Mouse (Mus musculus): ENCODE results near the gene Acer3. TPM values are rescaled to one million over a fixed set of nuclear protein-coding genes. Genes with fewer than 3 reads are reported as not detected.

Gene Acer3
- total and polyA plus RNA-seq, 2 experiments from 2014 or later = 12.1 to 14.1 TPM

DNA sequence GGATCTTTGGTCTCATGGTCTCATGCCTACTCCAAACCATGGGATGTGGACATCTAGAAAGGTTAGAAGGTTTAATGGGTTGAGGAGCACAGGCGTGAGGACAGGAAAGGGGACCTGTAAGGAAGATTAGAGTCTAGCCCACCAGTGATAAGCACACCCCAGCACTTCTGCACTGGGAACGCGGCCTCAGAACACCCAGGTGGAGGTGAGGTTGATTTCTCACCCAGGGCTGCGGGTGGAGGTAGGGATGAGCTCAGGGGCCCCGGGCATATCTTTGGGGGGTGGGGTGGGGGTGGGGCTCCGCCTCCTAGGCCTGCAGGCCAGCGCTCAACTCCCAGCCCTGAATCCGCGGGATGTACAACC lies 143.5 kb downstream of the Acer3 start:
- ATAC-seq (no peak), DNase-seq (no peak)
- Histone ChIP-seq H3K4me2 (ENCODE audit: low read depth) (peak overlapping the region; percentile 71), H3K36me3 (ENCODE audit: insufficient read depth) (no peaks in the 10 kb centered on the region), H3K4me1 (ENCODE audit: insufficient read depth) (peaks cover 12% of the 10 kb centered on the region; the same call in 1 of the 2 replicates), H3K27me3 (ENCODE audit: insufficient read depth, low read length) (no peaks in the 10 kb centered on the region), H3K9me3 (ENCODE audit: low read length) (no peaks in the 10 kb centered on the region), H3K4me3 (ENCODE audit: low read depth, low read length) (peak overlapping the region; percentile 73), H3K9ac (peak overlapping the region; percentile 80), H3K27ac (ENCODE audit: low read depth, low read length) (peak overlapping the region; percentile 35; the same call in 1 of the 2 replicates)
- TF ChIP-seq CTCF (IDR thresholded peaks at IDR 0.05; ENCODE audit: low read depth) = no peak
- 10% methylated on average over 9 of the region's 9 CpGs for WGBS

DNA sequence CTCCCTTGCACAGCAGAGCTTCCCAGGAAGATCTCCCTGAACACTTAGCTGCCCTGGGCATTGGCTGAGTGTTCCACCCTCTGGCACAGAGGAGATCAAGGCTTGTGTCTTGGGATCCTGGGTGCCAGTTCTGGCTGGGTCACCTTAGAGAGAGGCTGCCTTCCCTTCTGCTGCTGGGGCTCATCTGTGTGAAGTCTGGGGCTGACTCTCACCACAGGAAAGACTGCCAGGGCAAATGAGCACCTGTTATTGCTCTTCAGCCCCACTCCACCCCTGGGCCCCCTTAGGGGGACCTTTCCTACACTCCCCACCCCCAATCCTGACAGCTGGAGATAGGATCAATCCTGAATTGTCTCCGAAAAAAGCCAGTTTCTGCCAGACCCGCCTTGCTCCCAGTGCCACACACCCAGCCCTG lies 143.9 kb downstream of the Acer3 start:
- WGBS = 58% methylated on average over 2 of the region's 2 CpGs
- H3K4me1 ChIP-seq (ENCODE audit: insufficient read depth) = peaks cover 12% of the 10 kb centered on the region; the same call in 1 of the 2 replicates
- ATAC-seq (no peak), DNase-seq (no peak)
- no peaks in the 10 kb centered on the region for H3K9me3 ChIP-seq (ENCODE audit: low read length)
- H3K4me3 ChIP-seq (ENCODE audit: low read depth, low read length) = peak overlapping the region; percentile 73
- peak overlapping the region; percentile 80 for H3K9ac ChIP-seq
- H3K27me3 ChIP-seq (ENCODE audit: insufficient read depth, low read length) = no peaks in the 10 kb centered on the region
- peak overlapping the region; percentile 71 for H3K4me2 ChIP-seq (ENCODE audit: low read depth)
- TF ChIP-seq CTCF (IDR thresholded peaks at IDR 0.05; ENCODE audit: low read depth) = no peak
- H3K36me3 ChIP-seq (ENCODE audit: insufficient read depth) = no peaks in the 10 kb centered on the region
- H3K27ac ChIP-seq (ENCODE audit: low read depth, low read length) = no peak overlapping the region

DNA sequence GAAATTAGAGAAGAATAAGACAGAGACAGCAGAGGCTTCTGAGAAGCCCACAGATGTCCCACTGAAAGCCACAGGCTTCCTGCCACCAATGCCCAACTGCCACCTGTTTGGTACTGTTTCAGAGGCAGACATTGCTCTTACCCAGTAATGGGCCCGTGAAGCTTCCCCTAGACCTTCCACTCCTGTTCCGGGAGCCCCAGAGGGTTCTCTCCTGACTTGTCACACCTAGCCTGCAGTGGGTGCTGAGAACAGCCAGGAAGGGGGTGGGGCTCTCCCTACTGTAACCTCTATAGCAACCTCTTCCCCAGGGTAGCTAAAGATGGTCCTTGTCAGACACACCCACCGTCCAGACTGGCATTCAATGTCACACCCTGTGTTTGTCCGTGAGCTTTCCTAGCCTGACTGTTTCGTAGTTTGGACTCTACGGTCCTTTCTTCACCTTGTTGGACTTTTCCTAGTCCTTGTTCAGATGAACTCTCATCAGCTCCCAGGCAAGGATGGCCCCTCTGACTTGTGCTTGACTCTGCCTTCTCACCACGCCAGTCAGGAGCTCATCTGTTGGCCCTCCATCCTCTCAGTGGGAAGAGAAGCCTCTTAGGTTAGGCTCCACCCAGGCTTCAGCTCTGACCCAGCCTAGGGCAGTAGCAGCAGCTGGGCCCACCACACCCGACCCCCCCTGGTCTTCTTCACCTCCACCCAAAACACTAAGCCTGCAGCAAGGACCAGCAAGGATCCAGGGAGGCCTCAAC lies 144.5 kb downstream of the Acer3 start:
- H3K4me1 ChIP-seq (ENCODE audit: insufficient read depth) = peaks cover 12% of the 10 kb centered on the region; the same call in 1 of the 2 replicates
- H3K4me3 ChIP-seq (ENCODE audit: low read depth, low read length) = no peak overlapping the region
- WGBS = 75% methylated on average over 8 of the region's 8 CpGs
- TF ChIP-seq CTCF (IDR thresholded peaks at IDR 0.05; ENCODE audit: low read depth) = no peak
- peak overlapping the region; percentile 80; the same call in 1 of the 2 replicates for H3K9ac ChIP-seq
- H3K4me2 ChIP-seq (ENCODE audit: low read depth) = peak overlapping the region; percentile 71
- no peaks in the 10 kb centered on the region for H3K9me3 ChIP-seq (ENCODE audit: low read length)
- no peaks in the 10 kb centered on the region for H3K36me3 ChIP-seq (ENCODE audit: insufficient read depth)
- no peak overlapping the region for H3K27ac ChIP-seq (ENCODE audit: low read depth, low read length)
- no peak for DNase-seq
- H3K27me3 ChIP-seq (ENCODE audit: insufficient read depth, low read length) = no peaks in the 10 kb centered on the region
- no peak for ATAC-seq

DNA sequence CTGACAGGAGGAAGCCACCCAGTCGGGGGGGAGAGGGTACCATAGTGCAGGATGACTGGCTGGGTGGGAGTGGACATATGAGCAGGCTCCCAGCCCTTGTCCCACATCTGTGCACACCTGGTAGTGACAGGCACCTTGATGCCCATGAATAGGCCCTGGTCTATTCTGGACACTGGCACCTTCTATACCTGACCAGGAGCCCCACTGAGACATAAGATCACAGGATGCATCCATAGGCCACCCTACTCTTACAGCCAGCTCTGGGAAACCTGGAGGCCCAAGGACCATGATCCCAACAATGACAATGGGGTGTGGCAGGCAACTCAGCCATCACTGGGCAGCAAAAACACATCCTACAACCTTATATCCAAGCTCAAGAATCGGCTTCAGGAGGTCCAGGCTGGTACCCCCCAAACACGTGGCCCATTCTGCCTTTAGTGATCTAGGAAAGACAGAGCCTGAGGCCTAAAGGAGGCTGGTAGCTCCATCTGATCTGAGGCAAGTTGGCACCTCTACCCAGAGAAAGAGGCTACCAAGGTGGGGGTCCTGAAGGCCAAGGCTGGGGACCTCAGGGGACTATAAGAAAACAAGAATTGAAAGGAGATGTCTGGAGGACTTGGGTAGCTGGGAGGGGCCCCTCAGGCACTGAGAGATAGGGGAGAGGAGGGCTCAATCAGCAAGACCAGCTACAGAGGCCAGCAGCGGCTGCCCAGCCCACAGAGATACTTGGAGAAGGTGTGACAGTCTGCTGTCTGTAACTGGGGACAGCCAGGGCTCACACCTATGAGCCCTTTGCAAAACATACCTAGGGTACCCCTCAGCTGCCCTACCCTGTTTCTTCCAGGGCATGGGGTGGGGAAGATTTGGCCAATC lies 145.9 kb downstream of the Acer3 start:
- Histone ChIP-seq H3K9me3 (ENCODE audit: low read length) (no peaks in the 10 kb centered on the region), H3K4me1 (ENCODE audit: insufficient read depth) (peaks cover 12% of the 10 kb centered on the region; the same call in 1 of the 2 replicates), H3K4me3 (ENCODE audit: low read depth, low read length) (no peak overlapping the region), H3K27me3 (ENCODE audit: insufficient read depth, low read length) (no peaks in the 10 kb centered on the region), H3K9ac (no peak overlapping the region), H3K4me2 (ENCODE audit: low read depth) (no peak overlapping the region), H3K27ac (ENCODE audit: low read depth, low read length) (no peak overlapping the region), H3K36me3 (ENCODE audit: insufficient read depth) (no peaks in the 10 kb centered on the region)
- WGBS = 83% methylated on average over 4 of the region's 4 CpGs
- ATAC-seq = no peak
- no peak for DNase-seq
- no peak for TF ChIP-seq CTCF (IDR thresholded peaks at IDR 0.05; ENCODE audit: low read depth)

DNA sequence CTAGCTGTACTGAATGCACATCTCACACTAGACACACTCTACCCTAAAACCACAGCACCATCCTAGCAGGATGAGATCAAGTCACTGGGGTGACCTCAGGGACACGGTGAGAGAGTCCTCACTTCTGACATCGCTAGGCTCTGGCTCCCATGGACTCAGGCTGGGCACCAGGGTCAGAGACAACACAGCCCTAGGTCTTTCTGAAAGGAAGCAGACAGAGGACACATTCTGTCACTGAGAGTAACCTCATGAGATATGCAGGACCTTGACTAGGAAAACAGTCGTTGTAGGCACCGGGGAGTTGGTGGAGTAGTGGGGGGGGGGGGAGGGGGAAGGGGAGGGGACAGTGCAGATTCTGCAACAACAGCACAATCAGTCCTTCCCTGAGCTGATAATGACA lies 147.6 kb downstream of the Acer3 start:
- Histone ChIP-seq H3K9ac (no peak overlapping the region), H3K9me3 (ENCODE audit: low read length) (no peaks in the 10 kb centered on the region)
- no peak for ATAC-seq

DNA sequence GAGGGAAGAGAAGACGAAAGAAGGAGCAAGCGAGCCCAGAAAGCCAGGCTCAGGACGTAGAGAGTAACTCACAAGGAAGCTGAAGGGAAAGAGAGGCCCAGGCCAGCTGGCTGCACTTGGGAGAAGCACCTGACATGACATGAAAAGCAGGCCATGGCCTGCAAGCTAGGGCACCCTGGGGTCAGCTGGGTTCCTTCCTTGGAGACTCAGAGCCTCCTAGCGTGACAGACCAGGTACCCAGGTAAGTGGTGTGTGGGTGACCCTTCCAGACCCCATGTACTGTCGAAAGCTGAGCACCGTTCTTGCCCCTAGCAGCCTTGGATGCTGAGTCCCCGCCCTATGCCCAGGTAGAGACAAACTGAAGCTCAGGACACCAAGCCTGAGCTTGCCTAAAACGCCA lies 148.3 kb downstream of the Acer3 start:
- Histone ChIP-seq H3K4me1 (ENCODE audit: insufficient read depth) (0 out of 2 replicates have a peak, but pooled peaks cover 6% of the 10 kb centered on the region), H3K27me3 (ENCODE audit: insufficient read depth, low read length) (no peaks in the 10 kb centered on the region), H3K27ac (ENCODE audit: low read depth, low read length) (no peak overlapping the region), H3K4me2 (ENCODE audit: low read depth) (no peak overlapping the region), H3K9me3 (ENCODE audit: low read length) (no peaks in the 10 kb centered on the region), H3K4me3 (ENCODE audit: low read depth, low read length) (no peak overlapping the region), H3K36me3 (ENCODE audit: insufficient read depth) (no peaks in the 10 kb centered on the region), H3K9ac (no peak overlapping the region)
- no peak for TF ChIP-seq CTCF (IDR thresholded peaks at IDR 0.05; ENCODE audit: low read depth)
- WGBS = 83% methylated on average over 8 of the region's 8 CpGs
- ATAC-seq = no peak
- DNase-seq = no peak

More for the DNA sequence above, 147.6 kb downstream of the Acer3 start:
- H3K4me1 ChIP-seq (ENCODE audit: insufficient read depth) = peaks cover 7% of the 10 kb centered on the region; the same call in 1 of the 2 replicates
- no peak for DNase-seq
- whole genome bisulfite sequencing = 55% methylated on average over 4 of the region's 4 CpGs
- H3K27me3 ChIP-seq (ENCODE audit: insufficient read depth, low read length) = no peaks in the 10 kb centered on the region
- no peak overlapping the region for H3K27ac ChIP-seq (ENCODE audit: low read depth, low read length)
- TF ChIP-seq CTCF (IDR thresholded peaks at IDR 0.05; ENCODE audit: low read depth) = no peak
- no peak overlapping the region for H3K4me3 ChIP-seq (ENCODE audit: low read depth, low read length)
- no peaks in the 10 kb centered on the region for H3K36me3 ChIP-seq (ENCODE audit: insufficient read depth)
- no peak overlapping the region for H3K4me2 ChIP-seq (ENCODE audit: low read depth)

Measured in forebrain, postnatal 0 days (tissue).